Mouse (Mus musculus) bone marrow macrophage, adult 2 months (primary cell): ENCODE data around the gene Pdss1. TPM values are rescaled to one million over a fixed set of nuclear protein-coding genes. Genes with fewer than 3 reads are reported as not detected.
"Not testable (repeated sequence)": the region's sequence is repeated elsewhere in the genome, so short reads cannot be mapped to it uniquely, and the experiment has no call there.

Experiments
- H3K27ac ChIP-seq: 2 replicates; pipeline ENCODE4 v1.5.1; 2012; ENCODE audit warnings: low read depth, low read length; ENCODE audit not compliant: insufficient read depth
- H3K4me1 ChIP-seq: 2 replicates; pipeline ENCODE4 v1.6.1; 2012; ENCODE audit warnings: low read length; ENCODE audit not compliant: control insufficient read depth, insufficient read depth
- H3K4me3 ChIP-seq: 2 replicates; pipeline ENCODE4 v1.5.1; 2012; ENCODE audit warnings: mild to moderate bottlenecking, low read length, moderate library complexity; ENCODE audit not compliant: insufficient read depth
- CTCF ChIP-seq: IDR thresholded peaks from 2 replicates; pipeline ENCODE4 v1.5.1; 2012; ENCODE audit warnings: low read depth, mild to moderate bottlenecking, low read length, moderate library complexity
- POLR2A ChIP-seq: IDR thresholded peaks from 2 replicates; pipeline ENCODE4 v1.6.1; 2012; ENCODE audit warnings: mild to moderate bottlenecking, low read depth, low read length, borderline replicate concordance
- polyA plus RNA-seq: library from polyadenylated mRNA; stranded (reverse); fragments of >200 nt; gene quantifications from 2 replicates; pipeline ENCODE4 v1.2.4, GENCODE M21; 2012; ENCODE audit not compliant: missing spikeins, insufficient read depth, insufficient read length

The Pdss1 gene
- polyA plus RNA-seq, 1 experiment = 3.4 TPM

GRCm38 (mm10) chr2:22876614-22877013, 18.7 kb upstream of the Pdss1 start:
- Histone ChIP-seq H3K4me3 (no peak overlapping the region), H3K4me1 (peaks cover 6% of the 10 kb centered on the region; the same call in 1 of the 2 replicates), H3K27ac (no peak overlapping the region)
- no peak for TF ChIP-seq CTCF
- TF ChIP-seq POLR2A = no peak

- TF ChIP-seq CTCF = no peak
- TF ChIP-seq POLR2A = no peak
- no peak overlapping the region for H3K27ac ChIP-seq
These were observed 16.5 kb upstream of the Pdss1 start for GRCm38 (mm10) chr2:22878781-22879180.

DNA sequence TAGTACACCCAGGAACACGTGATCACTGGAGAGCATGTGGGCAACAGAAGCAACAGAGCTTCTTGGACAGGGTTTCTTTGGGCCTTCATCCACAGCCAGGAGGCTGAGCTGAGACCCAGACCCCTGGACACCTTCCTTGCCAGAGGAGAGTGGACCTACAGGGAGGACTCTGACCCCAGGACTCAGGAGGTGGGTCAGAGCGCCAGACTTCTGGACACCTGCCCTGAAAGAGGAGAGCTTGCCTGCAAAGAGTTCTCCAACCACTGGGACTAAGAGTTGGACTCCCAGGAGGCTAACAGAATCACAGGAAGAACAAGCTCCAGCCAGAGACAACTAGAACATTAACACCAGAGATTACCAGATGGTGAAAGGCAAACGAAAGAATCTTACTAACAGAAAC, 14.6 kb upstream of the Pdss1 start:
- not testable (repeated sequence) for H3K27ac ChIP-seq, H3K4me1 ChIP-seq, H3K4me3 ChIP-seq

More at GRCm38 (mm10) chr2:22878781-22879180, 16.5 kb upstream of the Pdss1 start:
- peaks cover 6% of the 10 kb centered on the region; the same call in 1 of the 2 replicates for H3K4me1 ChIP-seq
- no peak overlapping the region for H3K4me3 ChIP-seq

GRCm38 (mm10) chr2:22894932-22895281, 415 bp upstream of the Pdss1 start:
- TF ChIP-seq CTCF = no peak
- TF ChIP-seq POLR2A = no peak
- H3K27ac ChIP-seq = peak overlapping the region; percentile 84

GRCm38 (mm10) chr2:22903947-22904346, 8.6 kb downstream of the Pdss1 start:
- Histone ChIP-seq H3K27ac (no peak overlapping the region), H3K4me3 (no peak overlapping the region), H3K4me1 (no peaks in the 10 kb centered on the region)
- no peak for TF ChIP-seq POLR2A
- TF ChIP-seq CTCF = no peak

More at GRCm38 (mm10) chr2:22894932-22895281, 415 bp upstream of the Pdss1 start:
- peak overlapping the region; percentile 86 for H3K4me3 ChIP-seq
- peaks cover 6% of the 10 kb centered on the region for H3K4me1 ChIP-seq

- TF ChIP-seq CTCF (no peak), POLR2A (no peak)
- H3K27ac ChIP-seq = no peak overlapping the region
- H3K4me3 ChIP-seq = no peak overlapping the region
- no peaks in the 10 kb centered on the region for H3K4me1 ChIP-seq
These were observed 19.1 kb downstream of the Pdss1 start for GRCm38 (mm10) chr2:22914421-22914820.

- TF ChIP-seq CTCF = no peak
- TF ChIP-seq POLR2A = no peak
- H3K4me1 ChIP-seq = no peaks in the 10 kb centered on the region
- H3K27ac ChIP-seq = no peak overlapping the region
- no peak overlapping the region for H3K4me3 ChIP-seq
These were observed 23.3 kb downstream of the Pdss1 start for GRCm38 (mm10) chr2:22918651-22919050.

DNA sequence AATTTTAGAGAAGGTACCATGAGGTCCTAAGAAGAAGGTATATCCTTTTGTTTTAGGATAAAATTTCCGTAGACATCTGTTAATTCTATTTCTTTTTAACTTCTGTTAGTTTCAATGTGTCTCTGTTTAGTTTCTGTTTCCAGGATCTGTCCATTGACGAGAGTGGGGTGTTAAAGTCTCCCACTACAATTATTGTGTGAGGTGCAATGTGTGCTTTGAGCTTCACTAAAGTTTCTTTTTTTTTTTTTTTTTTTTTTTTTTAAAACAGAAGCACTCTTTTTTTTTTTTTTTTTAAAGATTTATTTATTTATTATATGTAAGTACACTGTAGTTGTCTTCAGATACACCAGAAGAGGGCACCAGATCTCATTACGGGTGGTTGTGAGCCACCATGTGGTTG, 30.6 kb downstream of the Pdss1 start:
- peaks cover 11% of the 10 kb centered on the region for H3K4me1 ChIP-seq
- H3K4me3 ChIP-seq, H3K27ac ChIP-seq: not testable (repeated sequence)

DNA sequence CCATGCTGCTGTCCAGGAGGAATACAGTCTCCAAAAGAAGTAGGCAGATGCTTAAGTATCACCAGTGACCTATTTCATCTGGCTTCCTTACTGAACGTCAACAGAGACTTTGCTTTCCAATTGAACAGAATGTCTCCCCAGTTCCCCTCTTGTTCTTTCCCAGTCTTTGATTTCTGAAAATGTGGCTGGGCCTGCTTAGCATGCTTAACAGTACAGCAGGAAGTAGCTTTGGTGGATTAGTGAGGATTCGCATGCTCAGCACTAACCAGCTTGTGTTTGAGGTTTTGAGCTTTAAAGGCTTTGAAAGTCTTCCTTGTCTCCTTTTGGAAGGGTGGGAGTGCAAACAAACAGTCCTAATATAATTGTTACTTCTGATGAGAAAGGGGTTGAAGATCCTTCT, 32.9 kb downstream of the Pdss1 start:
- TF ChIP-seq POLR2A (no peak), CTCF (no peak)

DNA sequence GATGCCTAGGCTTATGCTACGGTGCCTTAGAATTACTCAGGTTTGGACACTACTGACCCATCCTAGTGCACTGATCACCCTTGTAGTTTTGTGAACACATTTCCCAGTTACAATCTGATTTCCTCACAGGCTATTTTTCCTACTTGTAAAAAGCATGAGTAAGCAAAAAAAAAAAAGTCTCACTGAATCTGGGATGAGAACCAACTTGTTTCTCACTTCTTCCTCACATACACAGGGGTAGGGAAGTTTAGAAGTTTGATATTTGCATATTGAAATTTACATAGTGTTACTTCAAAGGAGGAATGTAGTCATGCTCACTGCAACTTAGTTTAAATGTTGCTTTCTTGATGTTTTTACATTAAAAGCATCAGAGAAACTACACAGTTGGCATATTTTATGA, 38.2 kb downstream of the Pdss1 start:
- TF ChIP-seq CTCF = no peak
- TF ChIP-seq POLR2A = no peak
- H3K4me3 ChIP-seq = no peak overlapping the region
- H3K4me1 ChIP-seq = peaks cover 4% of the 10 kb centered on the region
- H3K27ac ChIP-seq = no peak overlapping the region

More for the DNA sequence above, 32.9 kb downstream of the Pdss1 start:
- H3K4me3 ChIP-seq = no peak overlapping the region
- peaks cover 11% of the 10 kb centered on the region for H3K4me1 ChIP-seq
- H3K27ac ChIP-seq = peak overlapping the region; percentile 3; the same call in 1 of the 2 replicates

- no peak overlapping the region for H3K27ac ChIP-seq
- no peaks in the 10 kb centered on the region for H3K4me1 ChIP-seq
- TF ChIP-seq CTCF (no peak), POLR2A (no peak)
- no peak overlapping the region for H3K4me3 ChIP-seq
These were observed 54.6 kb downstream of the Pdss1 start for GRCm38 (mm10) chr2:22949956-22950355.
